Mouse (Mus musculus) hindbrain, embryonic 15.5 days (tissue): ENCODE results near the gene Sugp1. TPM values are rescaled to one million over a fixed set of nuclear protein-coding genes. Genes with fewer than 3 reads are reported as not detected.

Experiments used
- ATAC-seq: fragments of 200-750 bp; cut with Nextera tagmentation; 2 replicates; pipeline ENCODE4 v1.8.0; 2017; ENCODE audit warnings: low read depth, moderate number of reproducible peaks, moderate TSS enrichment; ENCODE audit not compliant: low FRiP score
- H3K27ac ChIP-seq: fragments of 300-500 bp; sonication (generic); replicated peaks from 2 replicates; pipeline ENCODE4 v1.5.1; 2015; ENCODE audit warnings: mild to moderate bottlenecking, inconsistent platforms
- H3K27me3 ChIP-seq: fragments of 300-500 bp; sonication (generic); 2 replicates; pipeline ENCODE4 v1.6.1; 2015; ENCODE audit warnings: control low read depth, inconsistent platforms
- H3K36me3 ChIP-seq: fragments of 300-500 bp; sonication (generic); 2 replicates; pipeline ENCODE4 v1.6.1; 2015; ENCODE audit warnings: control low read depth, inconsistent platforms
- H3K4me1 ChIP-seq: fragments of 300-500 bp; sonication (generic); replicated peaks from 2 replicates; pipeline ENCODE4 v1.6.1; 2015; ENCODE audit warnings: control low read depth, inconsistent platforms
- H3K4me2 ChIP-seq: fragments of 300-500 bp; sonication (generic); 2 replicates; pipeline ENCODE4 v1.6.1; 2015; ENCODE audit warnings: moderate library complexity, mild to moderate bottlenecking, inconsistent platforms
- H3K4me3 ChIP-seq: fragments of 300-500 bp; sonication (generic); 2 replicates; pipeline ENCODE4 v1.5.1; 2015; ENCODE audit warnings: mild to moderate bottlenecking, inconsistent platforms
- H3K9ac ChIP-seq: fragments of 300-500 bp; sonication (generic); 2 replicates; pipeline ENCODE4 v1.6.1; 2015; ENCODE audit warnings: inconsistent platforms
- H3K9me3 ChIP-seq: fragments of 300-500 bp; sonication (generic); 2 replicates; pipeline ENCODE4 v1.6.1; 2016; ENCODE audit warnings: control low read depth, inconsistent platforms
- WGBS: fragments of 180-500 bp; shearing (Covaris S2); methylation state at CpG from one replicate; pipeline ENCODE4 v1.1.7; 2015; 5-methylcytosine and 5-hydroxymethylcytosine counted together
- microRNA-seq: library from miRNA; unstranded; fragments of <30 nt; microRNA quantifications from one replicate; pipeline ENCODE4, GENCODE M21; 2016
- polyA plus RNA-seq: library from polyadenylated mRNA; unstranded; fragments of >200 nt; fragmentation: Nextera tagmentation; extraction: Ambion mirVana; gene quantifications from 2 replicates; pipeline ENCODE4 v1.2.1, GENCODE M21; 2015

Gene Sugp1
- polyA plus RNA-seq, 1 experiment from 2014 or later: 57.6 TPM

- Histone ChIP-seq H3K27ac (peak overlapping the region; percentile 89), H3K27me3 (no peaks in the 10 kb centered on the region), H3K9me3 (no peaks in the 10 kb centered on the region), H3K36me3 (peaks cover 16% of the 10 kb centered on the region), H3K9ac (peak overlapping the region; percentile 77), H3K4me3 (peak overlapping the region; percentile 58), H3K4me2 (peak overlapping the region; percentile 62), H3K4me1 (peaks cover 29% of the 10 kb centered on the region)
- ATAC-seq: peak; percentile 79
- WGBS: 4% methylated on average over 17 of the region's 17 CpGs
These were observed 76.4 kb downstream of the Sugp1 start for GRCm38 (mm10) chr8:70118726-70119700.

GRCm38 (mm10) chr8:70120667-70121066 is 78.1 kb downstream of the Sugp1 start, which contains the start of gene Ncan:
TSS of gene Ncan (minus strand) at chr8:70120873.
- 2% methylated on average over 19 of the region's 19 CpGs for WGBS
- peak; percentile 71 for ATAC-seq

More at GRCm38 (mm10) chr8:70120667-70121066, 78.1 kb downstream of the Sugp1 start, which contains the start of gene Ncan:
- Histone ChIP-seq H3K36me3 (peaks cover under 1% of the 10 kb centered on the region; the same call in 1 of the 2 replicates), H3K27me3 (no peaks in the 10 kb centered on the region), H3K27ac (peak within 1 kb of the TSS; percentile 89), H3K9me3 (no peaks in the 10 kb centered on the region), H3K9ac (peak within 1 kb of the TSS; percentile 77), H3K4me2 (peak within 1 kb of the TSS; percentile 62), H3K4me1 (peaks cover 24% of the 10 kb centered on the region), H3K4me3 (peak within 1 kb of the TSS; percentile 58)

Small RNA genes lying within 50 kb of the gene (microRNA-seq; reads per million reads assigned to microRNA genes)
- gene Mir7066: 2.0 reads per million

Other genes starting within 250 kb of the Sugp1 start
- gene Gmip, start 234.1 kb upstream of the Sugp1 start, polyA plus RNA-seq: 31.1 and 38.7 TPM in 2 replicates
- 0.69 and 0.75 TPM in 2 replicates for gene Lpar2, start 220.4 kb upstream of the Sugp1 start, polyA plus RNA-seq
- 59.4 and 59.5 TPM in 2 replicates for gene Pbx4, start 210.3 kb upstream of the Sugp1 start, polyA plus RNA-seq
- gene Cilp2, start 155.1 kb upstream of the Sugp1 start, polyA plus RNA-seq: 6.7 and 6.9 TPM in 2 replicates
- gene Tssk6, start 140.6 kb upstream of the Sugp1 start, polyA plus RNA-seq: 3.5 and 4.3 TPM in 2 replicates
- gene Ndufa13, start 140.3 kb upstream of the Sugp1 start, polyA plus RNA-seq: 196 and 197 TPM in 2 replicates
- gene Yjefn3, start 140.1 kb upstream of the Sugp1 start, polyA plus RNA-seq: 10.1 and 13.8 TPM in 2 replicates
- 31.7 and 33.1 TPM in 2 replicates for gene Gatad2a, start 46.4 kb upstream of the Sugp1 start, polyA plus RNA-seq
- 71.7 and 72.2 TPM in 2 replicates for gene Mau2, start 79 bp upstream of the Sugp1 start, polyA plus RNA-seq
- gene Tm6sf2, start 30.1 kb downstream of the Sugp1 start, polyA plus RNA-seq: 0.97 and 2.8 TPM in 2 replicates
- gene Hapln4, start 40.6 kb downstream of the Sugp1 start, polyA plus RNA-seq: 0.87 and 1.3 TPM in 2 replicates
- 165 and 193 TPM in 2 replicates for gene Ncan, start 78.1 kb downstream of the Sugp1 start, polyA plus RNA-seq
- gene Nr2c2ap, start 88.5 kb downstream of the Sugp1 start, polyA plus RNA-seq: 38.3 and 42.8 TPM in 2 replicates
- gene Rfxank, start 96.3 kb downstream of the Sugp1 start, polyA plus RNA-seq: 13.0 and 13.6 TPM in 2 replicates
- gene Borcs8, start 96.7 kb downstream of the Sugp1 start, polyA plus RNA-seq: 54.6 and 55.1 TPM in 2 replicates
- gene Mef2b, start 96.9 kb downstream of the Sugp1 start, polyA plus RNA-seq: 0.48 and 0.80 TPM in 2 replicates
- 47.3 and 53.1 TPM in 2 replicates for gene Tmem161a, start 129.5 kb downstream of the Sugp1 start, polyA plus RNA-seq
- gene Slc25a42, start 169.5 kb downstream of the Sugp1 start, polyA plus RNA-seq: 8.2 and 10.2 TPM in 2 replicates
- 89.2 and 90.9 TPM in 2 replicates for gene Sugp2, start 191.4 kb downstream of the Sugp1 start, polyA plus RNA-seq
- 107 and 114 TPM in 2 replicates for gene Armc6, start 191.7 kb downstream of the Sugp1 start, polyA plus RNA-seq
- gene Homer3, start 240.0 kb downstream of the Sugp1 start, polyA plus RNA-seq: 30.8 and 36.5 TPM in 2 replicates